Mouse (Mus musculus) MEL (cell line): Measurements from ENCODE around the gene Trmu.

ENCODE experiments used
- CTCF ChIP-seq, 3 experiments: IDR thresholded peaks in 2 of 3; conservative IDR thresholded peaks in 1 of 3; 2 replicates each; pipeline ENCODE4 v1.5.1; 2011 to 2012; ENCODE audit warnings: low read length in 3 of 3, low read depth in 2 of 3, mild to moderate bottlenecking in 2 of 3, improper control_type of control experiment in 1 of 3, inconsistent platforms in 1 of 3, mixed read lengths in 1 of 3, moderate library complexity in 1 of 3; ENCODE audit not compliant: control insufficient read depth in 1 of 3, insufficient read depth in 1 of 3, poor library complexity in 1 of 3, severe bottlenecking in 1 of 3
- GABPA ChIP-seq: IDR thresholded peaks from 2 replicates; pipeline ENCODE4 v1.6.1; 2012; ENCODE audit warnings: low read depth, mild to moderate bottlenecking, inconsistent platforms, low read length, improper control_type of control experiment, moderate library complexity

DNA sequence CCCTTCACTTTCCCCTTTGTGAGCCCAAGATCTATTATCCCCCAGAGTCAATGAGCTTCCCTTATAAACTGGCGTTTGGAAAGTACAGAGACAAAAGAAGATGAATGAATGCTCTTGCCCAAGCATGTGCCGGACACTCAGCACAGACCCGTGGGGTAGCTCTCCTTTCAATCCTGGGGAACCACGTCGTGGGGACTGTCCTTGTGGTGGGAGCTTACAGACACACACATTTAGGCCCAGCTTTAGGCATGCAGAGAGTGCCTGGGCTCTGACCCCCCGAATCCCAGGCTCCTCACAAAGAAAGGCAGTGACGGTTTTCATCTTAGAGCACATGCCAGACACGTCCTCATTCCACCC lies 40.8 kb downstream of the Trmu start:
- no peak for TF ChIP-seq CTCF (IDR thresholded peaks at IDR 0.05 in 2 of 3, conservative IDR thresholded peaks at IDR 0.05 in 1 of 3; ENCODE audit: control insufficient read depth in 1 of 3, insufficient read depth in 1 of 3, low read depth in 2 of 3, low read length in 3 of 3, poor library complexity in 1 of 3, severe bottlenecking in 1 of 3)
- no peak for TF ChIP-seq GABPA
